Mouse (Mus musculus) macrophage (primary cell): ENCODE results near the gene Edar. TPM values are rescaled to one million over a fixed set of nuclear protein-coding genes. Genes with fewer than 3 reads are reported as not detected.
"Not testable (repeated sequence)": the region's sequence is repeated elsewhere in the genome, so short reads cannot be mapped to it uniquely, and the experiment has no call there.

ENCODE experiments used
- H3K27ac ChIP-seq: fragments of 350-480 bp; formaldehyde crosslinking; 2 replicates; pipeline ENCODE4 v1.9.0; 2021
- H3K36me3 ChIP-seq: fragments of 350-480 bp; formaldehyde crosslinking; 2 replicates; pipeline ENCODE4 v1.9.0; 2021; ENCODE audit errors: inconsistent target
- H3K4me3 ChIP-seq: fragments of 350-480 bp; formaldehyde crosslinking; 2 replicates; pipeline ENCODE4 v1.9.0; 2021; ENCODE audit errors: inconsistent target
- H3K79me2 ChIP-seq: fragments of 350-480 bp; formaldehyde crosslinking; 2 replicates; pipeline ENCODE4 v1.9.0; 2021; ENCODE audit errors: inconsistent target
- WGBS: methylation state at CpG from one replicate; pipeline ENCODE4 v1.1.7; 2026; ENCODE audit warnings: inconsistent platforms; ENCODE audit not compliant: missing documents; 5-methylcytosine and 5-hydroxymethylcytosine counted together
- polyA plus RNA-seq: library from polyadenylated mRNA; stranded (reverse); fragments of 250-400 nt; gene quantifications from 3 replicates; pipeline ENCODE4 v1.2.4, GENCODE M21; 2018; ENCODE audit warnings: inconsistent platforms
- total RNA-seq, 78 experiments: library from RNA; depleted of rRNA; stranded (reverse); fragments of 250-400 nt; gene quantifications; 1 replicate in 9 of 78; 2 replicates in 24 of 78; 3 replicates in 43 of 78; 4 replicates in 2 of 78; pipeline ENCODE4 v1.2.4; 2018; ENCODE audit warnings: inconsistent platforms in 56 of 78

The Edar gene
- not detected for total RNA-seq (2018; cell fraction: chromatin; rRNA removed)
- total RNA-seq (2018; cell fraction: cytosol; rRNA removed), result not detected
- not detected for total RNA-seq (2018; cell fraction: nucleus; rRNA removed)
- not detected in 3 replicates for polyA plus RNA-seq

DNA sequence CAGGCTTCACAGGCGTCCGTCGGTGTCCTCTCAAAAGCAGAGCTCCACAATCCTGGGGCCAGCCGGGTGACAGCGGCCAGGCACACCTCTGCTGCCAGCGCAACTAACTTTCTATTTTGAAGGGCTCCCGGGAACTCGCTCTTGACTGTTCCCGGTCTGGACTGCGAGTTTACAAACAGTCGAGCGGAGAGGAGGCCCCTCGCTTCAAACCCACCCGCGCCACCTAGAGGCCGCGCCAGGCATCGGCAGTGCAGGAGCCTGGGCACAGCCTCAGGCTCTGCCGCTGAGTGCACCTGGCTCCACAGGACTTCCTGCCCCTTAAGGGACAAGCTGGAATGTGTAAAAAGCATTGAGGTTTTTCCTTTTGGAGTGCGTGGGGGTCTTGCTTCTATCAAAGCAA, at the start of gene Edar:
TSS of gene Edar (minus strand) at position 122 of the 400 bp plus-strand sequence.
- H3K79me2 ChIP-seq, result no peaks in the 10 kb centered on the region
- no peak within 1 kb of the TSS for H3K4me3 ChIP-seq
- no peaks in the 10 kb centered on the region for H3K36me3 ChIP-seq
- H3K27ac ChIP-seq, result no peak within 1 kb of the TSS
- 6% methylated on average over 20 of the region's 20 CpGs for WGBS

GRCm38 (mm10) chr10:58718110-58718509, 42.7 kb upstream of the Edar start, which contains the start of gene Gm17542:
Gm17542 (minus strand) TSS chr10:58718210.
- H3K4me3 ChIP-seq, H3K27ac ChIP-seq, H3K79me2 ChIP-seq, H3K36me3 ChIP-seq: not testable (repeated sequence)

DNA sequence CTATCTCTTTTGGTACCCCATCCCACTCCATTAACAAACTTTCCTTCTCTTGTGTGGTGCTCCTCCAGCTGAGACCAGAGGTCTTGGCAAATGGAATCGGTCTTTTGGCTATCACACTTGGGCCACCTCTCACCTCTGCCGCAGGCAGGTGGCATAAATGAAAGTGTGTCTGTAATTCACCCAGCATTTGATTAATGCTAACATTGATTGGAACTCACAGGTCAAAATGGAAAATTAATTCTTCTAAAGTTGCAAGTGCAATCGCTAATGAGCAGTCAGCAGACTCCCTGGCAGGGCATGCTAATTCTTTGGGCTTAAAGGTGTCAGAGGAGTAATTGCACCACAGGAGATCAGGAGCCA, 39.3 kb upstream of the Edar start:
- WGBS, result 50% methylated on average over 3 of the region's 3 CpGs
- Histone ChIP-seq H3K27ac (no peak overlapping the region), H3K79me2 (no peaks in the 10 kb centered on the region), H3K4me3 (no peak overlapping the region), H3K36me3 (no peaks in the 10 kb centered on the region)

GRCm38 (mm10) chr10:58713855-58714788, 38.7 kb upstream of the Edar start:
- H3K79me2 ChIP-seq, result no peaks in the 10 kb centered on the region
- H3K4me3 ChIP-seq, result no peak overlapping the region
- H3K27ac ChIP-seq, result no peak overlapping the region
- 7% methylated on average over 24 of the region's 24 CpGs for WGBS
- H3K36me3 ChIP-seq, result no peaks in the 10 kb centered on the region

- Histone ChIP-seq H3K4me3 (no peak overlapping the region), H3K79me2 (no peaks in the 10 kb centered on the region), H3K36me3 (no peaks in the 10 kb centered on the region), H3K27ac (no peak overlapping the region)
- 34% methylated on average over 7 of the region's 7 CpGs for WGBS
Measured at GRCm38 (mm10) chr10:58713225-58713624, 37.8 kb upstream of the Edar start.

GRCm38 (mm10) chr10:58709021-58709420, 33.6 kb upstream of the Edar start:
- WGBS, result 94% methylated on average over 4 of the region's 4 CpGs
- no peak overlapping the region for H3K27ac ChIP-seq

DNA sequence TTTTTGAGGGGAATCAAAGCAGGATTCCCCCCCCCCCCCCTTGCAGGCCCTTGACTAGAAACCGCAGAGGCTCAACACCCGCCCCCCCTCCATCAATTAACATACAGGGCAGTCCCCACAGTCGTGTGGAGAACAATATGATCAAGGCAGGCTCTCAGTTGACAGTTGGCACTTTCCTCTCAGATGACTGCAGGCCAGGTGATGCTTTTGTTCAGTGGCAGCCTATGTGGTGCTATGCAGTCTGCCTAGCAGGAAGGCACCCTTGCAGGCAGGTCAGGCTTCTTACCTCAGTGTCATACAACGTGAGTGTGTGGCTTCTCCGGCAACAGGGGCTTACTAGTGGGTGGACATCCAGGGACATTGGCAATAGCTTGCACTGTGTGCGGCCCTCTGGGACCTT, 25.1 kb upstream of the Edar start:
- 47% methylated on average over 6 of the region's 6 CpGs for WGBS
- no peak overlapping the region for H3K27ac ChIP-seq

More at GRCm38 (mm10) chr10:58709021-58709420, 33.6 kb upstream of the Edar start:
- no peaks in the 10 kb centered on the region for H3K36me3 ChIP-seq
- no peaks in the 10 kb centered on the region for H3K79me2 ChIP-seq
- no peak overlapping the region for H3K4me3 ChIP-seq

GRCm38 (mm10) chr10:58700160-58700559, 24.7 kb upstream of the Edar start:
- H3K36me3 ChIP-seq, result no peaks in the 10 kb centered on the region
- no peaks in the 10 kb centered on the region for H3K79me2 ChIP-seq
- H3K4me3 ChIP-seq, result no peak overlapping the region
- WGBS, result 25% methylated on average over 4 of the region's 4 CpGs
- no peak overlapping the region for H3K27ac ChIP-seq

More for the DNA sequence above, 25.1 kb upstream of the Edar start:
- H3K36me3 ChIP-seq, result no peaks in the 10 kb centered on the region
- no peak overlapping the region for H3K4me3 ChIP-seq
- no peaks in the 10 kb centered on the region for H3K79me2 ChIP-seq

- H3K4me3 ChIP-seq, result no peak overlapping the region
- no peaks in the 10 kb centered on the region for H3K36me3 ChIP-seq
- 96% methylated on average over 4 of the region's 4 CpGs for WGBS
- no peaks in the 10 kb centered on the region for H3K79me2 ChIP-seq
- no peak overlapping the region for H3K27ac ChIP-seq
Measured at GRCm38 (mm10) chr10:58698955-58699354, 23.5 kb upstream of the Edar start.

DNA sequence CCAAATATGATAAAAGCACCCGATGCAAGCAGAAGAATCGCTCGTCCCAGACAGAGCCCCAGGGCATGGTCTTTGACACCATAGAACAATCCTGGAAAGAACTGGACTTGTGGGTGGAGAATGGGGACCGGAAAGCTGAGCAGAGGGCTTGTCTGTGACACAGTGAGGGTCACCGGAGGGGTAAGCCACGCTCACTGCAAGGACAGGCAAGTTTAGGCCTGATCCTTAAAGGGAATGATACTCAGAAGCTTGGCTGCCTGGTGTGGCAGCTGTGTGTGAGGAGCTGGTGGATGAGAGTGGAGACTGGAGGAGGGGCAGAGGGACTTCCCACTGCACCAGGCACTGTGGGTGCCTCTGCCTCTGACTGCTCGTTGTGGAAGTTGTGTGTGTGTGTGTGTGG, 15.6 kb upstream of the Edar start:
- H3K27ac ChIP-seq, result no peak overlapping the region
- H3K79me2 ChIP-seq, result no peaks in the 10 kb centered on the region
- no peaks in the 10 kb centered on the region for H3K36me3 ChIP-seq
- no peak overlapping the region for H3K4me3 ChIP-seq
- WGBS, result 87% methylated on average over 6 of the region's 7 CpGs

DNA sequence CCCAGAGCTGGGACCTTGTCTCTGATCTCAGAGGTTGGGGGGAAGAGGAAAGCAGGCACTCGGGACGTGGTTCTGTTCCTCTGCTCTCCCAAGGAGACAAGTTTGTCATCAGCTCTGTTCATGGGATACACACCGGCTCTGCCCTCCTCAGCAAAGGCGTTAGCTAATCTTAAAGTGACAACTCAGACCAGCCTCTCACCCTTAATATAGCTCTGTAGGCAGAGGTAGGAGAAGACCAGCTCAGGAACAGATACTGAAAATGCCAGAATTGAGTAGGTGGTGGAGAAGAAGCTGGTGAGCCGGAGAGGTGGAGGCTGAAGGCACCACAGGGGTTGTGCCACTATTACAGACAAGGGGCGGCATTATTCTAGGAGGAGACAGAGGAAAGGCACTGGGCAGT, 3.8 kb upstream of the Edar start:
- Histone ChIP-seq H3K79me2 (no peaks in the 10 kb centered on the region), H3K36me3 (no peaks in the 10 kb centered on the region), H3K4me3 (no peak overlapping the region), H3K27ac (no peak overlapping the region)
- WGBS, result 89% methylated on average over 6 of the region's 6 CpGs

GRCm38 (mm10) chr10:58673278-58674061, 2.0 kb downstream of the Edar start:
- H3K27ac ChIP-seq, result no peak overlapping the region
- no peaks in the 10 kb centered on the region for H3K36me3 ChIP-seq
- H3K4me3 ChIP-seq, result no peak overlapping the region
- 33% methylated on average over 15 of the region's 15 CpGs for WGBS
- no peaks in the 10 kb centered on the region for H3K79me2 ChIP-seq

DNA sequence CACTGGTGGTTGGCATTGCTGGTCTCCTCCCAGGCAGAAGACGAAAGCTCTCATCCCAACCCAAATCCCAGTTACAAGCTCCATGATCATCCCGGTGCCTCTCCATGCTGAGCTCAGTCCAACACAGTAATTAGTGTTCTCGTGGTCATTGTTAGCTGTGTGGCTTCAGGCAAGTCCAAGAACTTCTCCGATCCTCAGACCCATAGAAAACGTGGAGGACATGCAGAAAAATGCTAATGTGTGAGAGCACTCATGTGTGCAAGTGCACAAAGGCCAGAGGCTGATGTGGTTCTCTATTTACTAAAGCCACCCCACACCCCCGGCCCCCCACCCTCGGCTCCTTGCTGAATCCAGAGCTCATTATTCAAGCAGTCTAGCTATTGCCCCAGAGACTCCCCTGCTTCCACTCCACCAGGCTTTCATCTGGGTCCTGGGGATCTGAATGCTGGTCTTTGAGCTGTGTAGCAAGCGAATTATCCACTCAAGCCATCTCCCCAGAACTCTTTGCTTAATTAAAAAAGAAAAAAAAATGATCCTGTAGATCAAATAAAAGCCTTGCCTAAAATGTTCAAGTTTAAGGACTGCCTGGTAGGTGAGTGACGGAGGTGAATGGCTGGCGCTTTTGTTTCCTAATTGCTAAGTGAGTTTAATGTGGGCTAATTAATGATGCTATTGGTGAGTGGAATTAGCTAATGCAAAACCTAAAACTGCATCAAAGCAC, 2.7 kb downstream of the Edar start:
- WGBS, result 81% methylated on average over 10 of the region's 10 CpGs
- no peaks in the 10 kb centered on the region for H3K79me2 ChIP-seq
- no peaks in the 10 kb centered on the region for H3K36me3 ChIP-seq
- H3K27ac ChIP-seq, result no peak overlapping the region
- no peak overlapping the region for H3K4me3 ChIP-seq

- 89% methylated on average over 5 of the region's 5 CpGs for WGBS
- no peak overlapping the region for H3K4me3 ChIP-seq
Measured at GRCm38 (mm10) chr10:58663868-58664267, 11.6 kb downstream of the Edar start.

More at GRCm38 (mm10) chr10:58663868-58664267, 11.6 kb downstream of the Edar start:
- H3K27ac ChIP-seq, result no peak overlapping the region
- H3K36me3 ChIP-seq, result no peaks in the 10 kb centered on the region
- H3K79me2 ChIP-seq, result no peaks in the 10 kb centered on the region
